Mouse (Mus musculus) hematopoietic stem cell, adult 5-6 weeks (primary cell): ENCODE results near the gene Mapk12. TPM values are rescaled to one million over a fixed set of nuclear protein-coding genes. Genes with fewer than 3 reads are reported as not detected.

ENCODE experiments used
- ATAC-seq, 2 experiments: fragments of 125-278 bp in 1 of 2; replicated peaks in 1 of 2; 2 replicates each; pipeline ENCODE4 v1.8.0; 2016 to 2017; ENCODE audit warnings: inconsistent platforms in 2 of 2, mild to moderate bottlenecking in 2 of 2, moderate number of reproducible peaks in 2 of 2, low read depth in 1 of 2, moderate TSS enrichment in 1 of 2; ENCODE audit not compliant: low FRiP score in 2 of 2, poor library complexity in 2 of 2, severe bottlenecking in 2 of 2, insufficient read depth in 1 of 2, low TSS enrichment in 1 of 2
- total RNA-seq: library from RNA; stranded (forward); fragments of 172-1452, 232-1000 nt; gene quantifications from 2 replicates; pipeline ENCODE4 v1.2.3, GENCODE M21; 2017

Mapk12 gene
- 5.7 and 8.7 TPM in 2 replicates for total RNA-seq

DNA sequence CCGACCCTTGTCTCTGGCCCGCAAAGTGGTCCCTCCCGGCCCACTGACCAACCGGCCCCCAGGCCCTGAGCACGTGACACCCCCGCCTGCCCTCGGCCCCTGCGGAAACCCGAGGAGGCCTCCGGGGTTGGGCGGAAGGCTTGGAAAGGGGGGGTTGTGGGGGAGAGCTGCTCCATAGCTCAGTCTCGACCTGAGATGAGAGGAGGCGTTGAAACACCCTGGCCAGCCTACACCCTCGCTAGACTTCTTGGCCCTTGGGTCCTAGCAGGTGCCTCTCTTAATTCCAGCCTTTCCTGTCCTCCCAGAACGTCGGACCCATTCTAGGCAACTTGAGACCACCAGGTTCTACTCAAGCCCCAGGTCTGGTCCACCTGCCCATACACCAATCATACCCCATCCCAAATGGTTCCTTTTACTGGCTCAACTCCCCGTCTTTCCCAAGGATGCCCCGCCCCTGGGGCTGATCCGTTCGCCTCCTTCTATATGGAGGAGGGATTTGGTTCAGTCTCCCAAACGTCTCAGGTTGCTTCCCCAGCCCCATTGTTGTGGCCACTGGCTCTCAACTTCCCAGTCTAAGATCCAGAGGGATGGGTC is at the start of gene Mapk12:
Gene Mapk12, minus strand, starts transcription at position 45 of the 594 bp plus-strand sequence.
- ATAC-seq = no peak

DNA sequence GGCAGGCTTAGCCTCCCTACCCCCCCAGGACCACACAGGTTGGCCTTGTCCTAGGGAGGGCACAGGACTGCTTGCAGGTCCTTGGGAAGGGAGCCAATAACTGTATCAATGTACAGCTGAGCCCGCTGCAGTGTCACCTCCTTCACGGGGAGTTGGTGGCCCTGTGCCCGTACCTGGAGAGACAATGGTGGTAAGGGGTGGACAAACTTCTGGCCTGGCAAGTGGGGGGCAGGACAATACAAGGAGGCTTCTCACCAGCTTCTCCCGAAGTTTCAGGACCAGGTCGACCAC is 44.4 kb upstream of the Mapk12 start:
- no peak for ATAC-seq

DNA sequence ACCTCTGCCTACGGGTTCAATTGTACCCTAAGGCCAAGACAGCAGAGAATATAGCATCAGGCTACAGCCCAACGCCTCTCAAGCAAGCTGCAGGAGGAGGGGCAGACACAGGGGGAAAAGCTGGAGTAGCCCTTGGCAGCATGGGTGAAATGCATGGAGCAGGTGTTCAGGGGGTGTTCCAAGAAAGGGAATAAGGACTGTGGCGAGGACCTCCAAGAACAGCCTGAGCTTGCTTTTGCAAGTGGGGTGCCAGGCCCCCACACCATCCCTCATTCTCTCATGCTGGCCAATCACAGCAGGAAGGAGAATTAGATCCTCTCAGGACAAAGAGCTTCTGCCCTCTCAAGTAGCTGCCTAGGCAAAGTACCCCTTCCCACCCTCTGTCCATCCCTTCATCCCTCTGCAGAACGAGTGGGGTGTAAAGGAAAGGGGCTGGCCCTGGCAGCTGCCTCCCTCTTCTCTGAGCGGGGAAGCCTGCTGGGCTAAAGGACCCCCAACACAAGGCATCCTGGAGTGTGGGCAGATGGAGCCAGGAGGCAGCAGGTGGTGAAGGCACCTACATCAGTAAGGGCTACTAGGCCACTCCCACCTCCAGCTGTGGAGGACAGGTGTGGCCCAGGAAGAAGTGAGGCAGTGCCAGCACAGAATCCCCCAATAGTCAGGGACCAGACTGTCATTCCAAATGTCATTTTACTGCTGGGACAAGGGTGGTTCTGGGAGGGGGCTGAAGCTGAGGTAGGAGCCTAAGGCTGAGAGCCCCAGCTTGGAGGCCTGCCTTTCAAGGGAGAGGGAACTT is 43.8 kb upstream of the Mapk12 start:
- no peak for ATAC-seq

DNA sequence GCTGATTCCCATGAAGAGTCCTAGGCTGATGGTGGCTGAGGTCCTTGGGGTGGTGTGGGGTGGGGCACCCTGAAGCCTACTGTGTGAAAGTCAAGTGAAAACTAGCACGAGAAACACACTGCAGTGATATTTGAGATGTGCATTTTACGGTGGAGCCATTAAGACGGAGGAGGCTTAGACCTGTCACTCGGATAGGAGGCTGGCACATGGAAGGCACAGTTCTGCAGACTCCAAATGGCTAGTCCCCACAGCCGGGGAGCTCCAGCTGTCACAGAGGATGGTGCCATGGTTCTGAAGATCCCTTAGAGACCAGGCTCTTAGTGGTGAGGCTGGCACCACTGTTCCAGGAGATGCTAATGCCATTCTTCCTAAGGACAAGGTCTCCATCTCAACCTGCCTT is 42.3 kb upstream of the Mapk12 start:
- no peak for ATAC-seq

DNA sequence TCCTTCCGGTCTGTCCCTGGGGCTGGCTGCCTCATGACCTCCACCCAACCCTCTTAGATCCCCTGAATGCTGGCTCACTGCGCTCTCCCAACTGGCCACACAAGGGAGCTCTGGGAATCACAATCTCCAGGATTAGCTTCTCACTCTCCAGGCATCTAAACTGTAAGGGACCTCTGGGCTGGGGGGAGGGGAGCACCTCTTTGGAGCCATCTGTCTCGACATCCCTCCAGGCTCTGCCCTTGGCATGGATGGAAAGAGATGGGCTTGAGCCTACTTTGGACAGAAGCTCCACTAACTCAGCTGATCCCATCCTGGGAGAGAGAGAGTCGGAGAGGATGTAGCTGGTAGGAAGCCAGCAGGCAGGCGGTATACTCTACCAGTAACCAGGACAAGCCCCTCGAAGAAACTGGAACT is 41.8 kb upstream of the Mapk12 start:
- no peak for ATAC-seq

DNA sequence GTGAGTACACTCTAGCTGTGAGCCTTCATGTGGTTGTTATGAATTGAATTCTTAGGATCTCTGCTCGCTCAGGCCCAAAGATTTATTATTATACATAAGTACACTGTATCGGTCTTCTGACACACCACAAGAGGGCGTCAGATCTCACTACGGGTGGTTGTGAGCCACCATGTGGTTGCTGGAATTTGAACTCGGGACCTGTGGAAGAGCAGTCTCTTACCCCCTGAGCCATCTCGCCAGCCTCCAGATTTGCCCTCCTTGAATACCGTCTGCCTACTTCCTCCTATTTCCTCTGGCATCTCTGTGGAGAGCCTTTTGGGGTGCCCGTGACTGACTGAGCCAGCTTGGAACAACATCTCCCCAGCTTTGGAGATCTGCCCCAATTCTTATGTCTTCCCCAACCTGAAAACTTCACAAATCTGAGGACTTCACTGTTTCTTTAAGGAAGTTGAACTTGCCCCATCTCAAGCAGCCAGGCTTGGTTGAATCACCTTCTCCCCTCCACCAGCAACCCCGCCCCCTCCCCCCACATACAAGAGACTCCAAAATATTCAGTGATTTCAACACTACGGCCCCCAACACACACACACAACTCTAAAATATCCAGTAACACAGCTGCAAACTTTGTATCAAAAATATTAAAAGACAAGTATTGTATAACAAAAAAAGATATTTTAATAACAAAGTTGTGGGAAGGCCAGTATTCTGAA is 41.2 kb upstream of the Mapk12 start:
- ATAC-seq = no peak

DNA sequence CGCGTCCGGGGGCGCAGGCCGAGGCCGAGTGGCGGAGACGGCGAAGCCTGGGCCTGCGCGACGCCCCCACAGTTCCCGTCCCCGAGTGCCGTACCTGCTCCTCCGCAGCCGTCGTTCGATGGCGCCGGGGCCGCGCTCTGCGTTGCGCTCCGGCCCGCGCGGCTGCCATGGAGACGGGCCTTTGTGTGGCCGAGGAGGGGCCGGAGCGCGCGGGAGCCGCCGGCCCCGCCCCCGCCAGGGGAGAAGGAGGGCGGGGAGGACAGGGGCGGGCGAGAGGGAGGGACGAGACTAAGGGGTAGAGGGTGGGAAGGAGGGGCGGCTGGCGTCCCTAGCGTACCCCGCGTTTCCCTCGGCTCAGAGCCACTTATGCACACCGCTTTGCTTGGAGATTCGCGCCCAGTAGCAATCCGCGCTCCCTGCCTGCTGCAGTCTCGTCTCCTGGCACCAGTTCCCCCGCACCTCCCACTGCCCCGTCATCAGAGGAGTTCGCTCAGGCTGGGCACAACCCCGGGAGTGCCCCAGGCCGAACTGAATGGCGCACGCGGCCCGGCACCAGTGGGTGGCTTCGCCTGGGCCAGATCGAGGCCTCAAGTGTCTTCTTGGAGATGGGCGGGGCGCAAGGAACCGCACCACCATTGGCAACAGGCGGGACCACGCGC is 40.2 kb upstream of the Mapk12 start, which contains the start of gene Plxnb2:
Gene Plxnb2, minus strand, starts transcription at position 218 of the 659 bp plus-strand sequence.
- peak; percentile 20 to 22; a peak in 2 of 4 replicates for ATAC-seq

DNA sequence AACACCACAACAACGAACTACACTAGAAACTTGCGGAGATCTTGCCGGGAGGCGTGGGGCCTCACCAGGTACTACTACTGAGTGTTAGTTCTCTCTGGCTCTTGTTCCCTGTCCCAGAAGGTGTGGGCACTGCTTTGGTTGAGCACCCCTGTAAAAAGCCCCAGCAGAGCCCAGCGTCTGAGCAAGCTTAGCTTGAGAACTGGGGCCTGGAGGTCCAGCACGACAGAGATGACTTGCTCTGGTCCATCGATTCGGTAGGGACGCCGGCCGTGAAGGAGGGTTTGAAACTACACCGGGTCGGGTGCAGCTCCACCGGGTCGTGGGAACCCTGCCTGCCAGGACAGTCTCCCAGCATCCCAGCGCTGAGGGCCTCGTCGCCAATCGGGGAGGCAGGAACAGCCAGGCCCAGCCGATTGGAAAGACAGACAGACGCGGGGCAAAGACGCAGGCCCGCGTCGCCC is 39.6 kb upstream of the Mapk12 start:
- ATAC-seq = no peak

DNA sequence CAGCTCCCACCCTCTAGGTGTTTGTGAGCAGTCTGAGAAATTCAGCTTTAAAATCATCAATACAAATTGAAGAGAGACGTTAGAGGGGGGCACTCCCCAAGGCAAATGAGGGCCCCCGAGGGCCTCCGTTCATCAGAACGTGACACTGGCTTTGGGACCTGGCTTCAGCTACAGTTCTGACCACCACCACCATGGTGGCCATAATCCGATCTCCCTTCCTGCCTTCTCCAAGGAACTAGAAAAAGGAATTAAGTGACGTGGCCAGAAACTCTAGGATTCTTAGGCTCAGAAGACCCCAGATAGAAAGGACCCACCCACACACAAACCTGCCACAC is 39.1 kb upstream of the Mapk12 start:
- ATAC-seq = no peak

DNA sequence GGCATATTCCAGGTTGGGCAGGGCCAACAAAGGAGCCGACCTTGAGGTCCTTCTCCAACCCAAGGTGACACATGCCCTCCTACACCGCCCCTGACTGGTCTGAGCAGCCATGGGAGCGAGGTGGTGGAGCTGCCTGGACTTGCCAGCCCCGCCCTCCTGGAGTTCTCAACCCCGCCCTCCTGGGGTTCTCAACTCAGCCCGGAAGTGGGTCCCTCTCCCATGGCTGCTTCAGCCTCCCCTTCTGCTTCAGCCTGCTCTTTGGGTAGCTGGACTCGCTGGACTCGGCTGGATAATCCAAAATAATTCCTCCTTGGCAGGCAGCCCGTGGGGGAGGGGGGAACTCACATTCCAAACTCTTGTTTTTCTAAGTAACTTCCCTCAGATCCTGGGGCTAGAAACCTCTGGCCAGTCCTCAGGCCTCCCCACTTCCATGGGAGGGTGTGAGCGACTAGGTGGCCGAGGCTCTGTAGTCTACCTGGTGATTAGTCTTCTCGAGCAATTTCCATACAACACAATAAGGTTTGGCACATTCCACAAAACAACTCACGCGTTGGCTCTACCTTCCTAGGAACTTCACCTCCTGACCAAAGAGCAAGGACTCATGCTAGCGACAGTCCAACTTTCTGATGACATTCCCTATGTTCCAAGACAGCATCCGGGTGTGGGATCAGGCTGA is 38.6 kb upstream of the Mapk12 start:
- no peak for ATAC-seq

DNA sequence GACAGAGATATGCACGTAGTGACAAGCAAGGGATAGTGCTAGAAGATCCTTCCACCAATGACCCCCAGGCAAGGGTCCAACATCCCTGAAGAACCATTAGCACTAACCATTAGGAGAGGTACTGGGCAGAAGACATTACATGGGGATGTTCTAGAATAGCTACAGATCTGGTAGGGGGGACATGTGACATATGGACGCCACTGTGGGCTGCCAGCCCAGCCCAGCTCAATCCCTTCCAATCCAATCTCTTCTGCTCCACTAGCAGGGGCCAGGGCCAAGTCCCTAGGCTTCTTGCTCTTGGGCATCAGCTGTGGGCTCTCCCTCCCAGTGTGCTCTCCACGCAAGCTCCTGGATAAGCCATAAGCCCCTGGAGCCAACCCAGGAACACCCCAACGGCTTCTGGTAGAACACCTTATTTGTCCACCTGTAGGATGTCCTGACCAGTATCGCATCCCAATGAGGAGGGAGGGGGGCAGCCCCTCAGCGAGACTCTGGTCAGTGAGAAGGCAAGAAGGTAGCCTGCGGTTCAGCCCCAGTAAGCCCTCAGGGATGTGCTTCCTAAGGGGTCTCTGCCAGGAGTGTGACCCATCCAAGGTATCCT is 37.9 kb upstream of the Mapk12 start:
- ATAC-seq = no peak

DNA sequence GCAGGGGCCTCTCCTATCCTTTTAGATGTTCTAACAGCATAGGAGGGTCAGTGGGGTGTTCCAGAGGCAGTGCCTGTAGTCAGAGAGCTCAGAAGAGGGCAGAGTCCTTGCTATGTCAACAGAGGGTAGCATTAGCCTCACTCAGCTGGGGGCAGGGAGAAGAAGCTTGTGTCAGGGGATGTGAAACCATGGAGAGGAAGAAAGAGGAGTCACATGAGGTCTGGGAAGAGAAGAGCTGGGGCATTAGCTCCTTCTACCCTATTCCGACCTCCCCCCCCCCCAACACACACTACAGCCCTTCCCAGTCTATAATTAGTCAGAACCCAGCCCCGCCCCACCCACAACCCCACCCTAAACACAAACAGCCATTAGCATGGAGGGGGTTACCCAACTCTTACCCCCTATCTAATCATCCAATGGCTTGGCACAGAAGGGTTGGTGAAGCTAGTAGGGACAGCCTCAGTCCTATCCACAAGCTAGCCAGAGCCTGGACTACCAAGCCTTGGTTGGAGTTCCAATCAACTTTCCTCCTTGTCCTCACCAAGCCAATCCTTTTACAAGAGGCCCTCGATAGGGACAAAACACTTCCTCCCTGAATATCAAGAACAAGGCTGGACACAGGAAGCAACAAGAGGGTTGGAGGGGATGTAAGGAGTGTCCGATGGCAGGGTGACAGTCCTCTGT is 37.2 kb upstream of the Mapk12 start:
- ATAC-seq = no peak

DNA sequence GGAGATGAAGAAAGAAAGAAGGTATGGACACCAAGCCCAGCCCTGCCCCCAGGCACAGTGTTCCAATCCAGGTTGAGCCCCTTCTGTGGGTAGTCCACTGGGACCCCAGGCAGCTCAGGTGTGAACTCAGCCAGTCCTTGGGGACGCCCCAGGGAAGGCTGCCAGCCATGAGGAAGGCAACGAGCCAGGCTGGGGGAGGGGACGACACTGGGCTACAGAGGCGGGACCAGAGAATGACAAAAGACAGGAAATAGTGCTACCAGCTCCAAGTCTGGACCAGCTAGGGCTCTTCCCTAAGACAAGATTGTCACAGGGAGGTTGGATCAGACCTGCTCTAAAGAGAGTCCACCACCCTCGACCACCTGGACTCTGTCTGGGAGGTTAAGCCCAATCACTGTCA is 36.6 kb upstream of the Mapk12 start:
- no peak for ATAC-seq

DNA sequence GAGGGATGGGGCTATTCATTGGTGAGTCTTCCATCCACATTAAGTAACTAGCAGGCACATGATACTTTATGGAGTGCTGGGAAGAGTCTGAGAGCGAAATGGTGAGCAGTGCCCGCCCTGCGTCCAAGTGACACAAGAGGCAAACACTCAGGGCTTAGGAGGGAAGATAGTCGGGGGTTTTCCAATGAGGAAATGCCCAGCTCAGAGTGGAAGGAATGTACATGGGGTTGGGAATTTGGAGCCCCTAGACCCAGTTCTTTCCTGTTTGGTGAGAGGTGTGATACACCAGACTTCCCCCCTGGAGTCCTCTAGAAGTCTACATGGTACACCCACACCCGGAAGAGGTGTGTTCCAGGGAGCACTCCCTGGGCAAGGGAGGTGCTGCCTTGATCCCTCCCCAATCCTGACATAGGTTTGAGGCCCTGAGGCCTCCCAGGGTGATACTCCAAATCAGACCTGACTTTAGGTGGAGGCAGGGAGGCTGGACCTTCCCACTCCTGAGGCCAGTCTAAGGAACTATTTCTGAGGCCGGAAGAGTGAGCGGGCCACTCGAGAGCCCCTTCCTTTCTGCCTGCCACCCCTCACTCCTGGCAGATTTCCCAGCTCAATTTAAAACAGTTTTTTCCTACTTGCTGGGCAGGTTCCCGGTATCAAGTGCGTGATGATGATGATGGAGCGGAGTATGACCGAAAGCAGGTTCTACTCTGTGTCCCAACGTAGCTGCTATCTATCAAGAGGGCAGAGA is 35.1 kb upstream of the Mapk12 start:
- ATAC-seq = no peak

DNA sequence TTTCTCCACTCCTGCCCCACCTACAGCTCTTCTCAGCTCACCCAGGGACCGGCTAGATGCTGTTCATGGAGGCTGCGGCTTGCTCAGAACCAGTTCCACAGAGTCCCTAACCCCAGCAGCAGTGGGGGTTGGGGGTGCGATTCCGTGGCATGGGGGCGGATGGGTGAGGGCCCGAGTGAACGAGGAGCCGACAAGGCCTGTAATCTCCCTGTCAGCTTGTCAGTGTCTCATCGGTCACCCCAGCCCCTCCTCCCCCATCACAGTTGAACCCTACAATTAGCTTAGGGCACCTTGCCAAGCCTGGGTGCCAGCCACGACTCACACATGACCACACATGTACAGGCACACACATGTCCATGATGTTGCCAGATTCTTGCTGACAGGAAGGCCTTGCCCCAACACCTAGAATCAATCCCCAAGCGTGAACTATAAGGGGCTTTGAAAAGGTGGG is 34.4 kb upstream of the Mapk12 start:
- no peak for ATAC-seq

DNA sequence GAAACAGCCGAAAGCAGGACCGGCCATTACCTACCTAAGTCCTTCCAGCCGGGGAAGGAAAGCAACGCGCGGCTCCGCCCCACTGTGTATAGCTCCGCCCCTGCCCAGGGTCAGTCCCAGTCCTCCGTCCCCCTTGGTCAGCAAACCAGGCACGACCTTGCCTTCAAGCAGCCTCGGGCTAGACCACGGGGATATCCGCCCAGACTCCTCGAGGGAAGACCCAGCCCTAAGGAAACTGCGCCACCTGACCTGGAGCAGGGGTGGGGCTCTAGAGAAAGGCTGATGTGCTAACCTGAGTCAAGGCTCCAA is 33.4 kb upstream of the Mapk12 start:
- no peak for ATAC-seq
